Mouse (Mus musculus): ENCODE results near the gene Garnl3. TPM values are rescaled to one million over a fixed set of nuclear protein-coding genes. Genes with fewer than 3 reads are reported as not detected.
A peak's percentile ranks its signal among the peaks of the same experiment; 100 is the strongest.

The Garnl3 gene
- total and polyA plus RNA-seq, 3 experiments = 2.3 to 3.8 (median 3.6) TPM

- 85% methylated on average over 2 of the region's 2 CpGs for WGBS
- no peak overlapping the region for H3K4me3 ChIP-seq
- intact Hi-C loops (cut with DNase I) = no loop called here
- H3K27ac ChIP-seq = no peak overlapping the region
- DNase-seq = no peak
- no peak for TF ChIP-seq EP300 (IDR thresholded peaks at IDR 0.05; ENCODE audit: insufficient read depth, low read depth, low read length)
- no peak for TF ChIP-seq POLR2A (IDR thresholded peaks at IDR 0.05; ENCODE audit: insufficient read depth, low read depth, low read length)
- no peak for TF ChIP-seq CTCF (IDR thresholded peaks at IDR 0.05)
- no peaks in the 10 kb centered on the region for H3K36me3 ChIP-seq (ENCODE audit: control insufficient read depth, insufficient read depth, low read length)
- no peaks in the 10 kb centered on the region; the same call in 1 of the 2 replicates for H3K4me1 ChIP-seq (ENCODE audit: control insufficient read depth, insufficient read depth, low read length)
- H3K9ac ChIP-seq (ENCODE audit: low read depth, low read length) = no peak overlapping the region
- no peaks in the 10 kb centered on the region for H3K27me3 ChIP-seq (ENCODE audit: control insufficient read depth, insufficient read depth, low read length)
- H3K79me2 ChIP-seq (replicated peaks; ENCODE audit: control insufficient read depth, insufficient read depth, low read length) = no peaks in the 10 kb centered on the region
Observed at GRCm38 (mm10) chr2:33138491-33138890, 7.0 kb upstream of the Garnl3 start.

- Histone ChIP-seq H3K79me2 (replicated peaks; ENCODE audit: control insufficient read depth, insufficient read depth, low read length) (no peaks in the 10 kb centered on the region), H3K4me3 (no peak overlapping the region), H3K9ac (ENCODE audit: low read depth, low read length) (no peak overlapping the region), H3K4me1 (ENCODE audit: control insufficient read depth, insufficient read depth, low read length) (no peaks in the 10 kb centered on the region; the same call in 1 of the 2 replicates), H3K36me3 (ENCODE audit: control insufficient read depth, insufficient read depth, low read length) (no peaks in the 10 kb centered on the region), H3K27ac (no peak overlapping the region), H3K27me3 (ENCODE audit: control insufficient read depth, insufficient read depth, low read length) (no peaks in the 10 kb centered on the region)
- intact Hi-C loops (cut with DNase I) = no loop called here
- DNase-seq = peak in 1 of 2 experiments; percentile 9
- TF ChIP-seq POLR2A (IDR thresholded peaks at IDR 0.05; ENCODE audit: insufficient read depth, low read depth, low read length) (no peak), EP300 (IDR thresholded peaks at IDR 0.05; ENCODE audit: insufficient read depth, low read depth, low read length) (no peak), CTCF (IDR thresholded peaks at IDR 0.05) (no peak)
- WGBS = 90% methylated on average over 4 of the region's 4 CpGs
Observed at GRCm38 (mm10) chr2:33137731-33138130, 6.3 kb upstream of the Garnl3 start.

- Histone ChIP-seq H3K4me1 (ENCODE audit: control insufficient read depth, insufficient read depth, low read length) (no peaks in the 10 kb centered on the region; the same call in 1 of the 2 replicates), H3K79me2 (replicated peaks; ENCODE audit: control insufficient read depth, insufficient read depth, low read length) (no peaks in the 10 kb centered on the region), H3K27ac (no peak overlapping the region), H3K27me3 (ENCODE audit: control insufficient read depth, insufficient read depth, low read length) (no peaks in the 10 kb centered on the region), H3K4me3 (no peak overlapping the region), H3K9ac (ENCODE audit: low read depth, low read length) (no peak overlapping the region), H3K36me3 (ENCODE audit: control insufficient read depth, insufficient read depth, low read length) (no peaks in the 10 kb centered on the region)
- WGBS = 88% methylated on average over 9 of the region's 9 CpGs
- no peak for TF ChIP-seq EP300 (IDR thresholded peaks at IDR 0.05; ENCODE audit: insufficient read depth, low read depth, low read length)
- no peak for TF ChIP-seq CTCF (IDR thresholded peaks at IDR 0.05)
- TF ChIP-seq POLR2A (IDR thresholded peaks at IDR 0.05; ENCODE audit: insufficient read depth, low read depth, low read length) = no peak
- peak in 1 of 2 experiments; percentile 14 for DNase-seq
- intact Hi-C loops (cut with DNase I) = no loop called here
Observed at GRCm38 (mm10) chr2:33137244-33137643, 5.8 kb upstream of the Garnl3 start.

GRCm38 (mm10) chr2:33136366-33136765, 4.9 kb upstream of the Garnl3 start:
- H3K4me3 ChIP-seq = no peak overlapping the region
- H3K9ac ChIP-seq (ENCODE audit: low read depth, low read length) = no peak overlapping the region
- no peak overlapping the region for H3K27ac ChIP-seq
- TF ChIP-seq EP300 (IDR thresholded peaks at IDR 0.05; ENCODE audit: insufficient read depth, low read depth, low read length) (no peak), CTCF (IDR thresholded peaks at IDR 0.05) (no peak), POLR2A (IDR thresholded peaks at IDR 0.05; ENCODE audit: insufficient read depth, low read depth, low read length) (no peak)
- H3K27me3 ChIP-seq (ENCODE audit: control insufficient read depth, insufficient read depth, low read length) = no peaks in the 10 kb centered on the region
- no peaks in the 10 kb centered on the region for H3K79me2 ChIP-seq (replicated peaks; ENCODE audit: control insufficient read depth, insufficient read depth, low read length)
- H3K36me3 ChIP-seq (ENCODE audit: control insufficient read depth, insufficient read depth, low read length) = no peaks in the 10 kb centered on the region
- peak in 1 of 2 experiments; percentile 12 for DNase-seq
- 90% methylated on average over 6 of the region's 6 CpGs for WGBS
- no peaks in the 10 kb centered on the region; the same call in 1 of the 2 replicates for H3K4me1 ChIP-seq (ENCODE audit: control insufficient read depth, insufficient read depth, low read length)
- intact Hi-C loops (cut with DNase I) = no loop called here

GRCm38 (mm10) chr2:33134766-33135490, 3.5 kb upstream of the Garnl3 start:
- H3K27ac ChIP-seq = no peak overlapping the region
- H3K27me3 ChIP-seq (ENCODE audit: control insufficient read depth, insufficient read depth, low read length) = no peaks in the 10 kb centered on the region
- H3K4me1 ChIP-seq (ENCODE audit: control insufficient read depth, insufficient read depth, low read length) = no peaks in the 10 kb centered on the region; the same call in 1 of the 2 replicates
- H3K4me3 ChIP-seq = no peak overlapping the region
- peak; percentile 35 to 41 for DNase-seq
- H3K36me3 ChIP-seq (ENCODE audit: control insufficient read depth, insufficient read depth, low read length) = no peaks in the 10 kb centered on the region
- H3K9ac ChIP-seq (ENCODE audit: low read depth, low read length) = no peak overlapping the region
- WGBS = 51% methylated on average over 7 of the region's 7 CpGs
- H3K79me2 ChIP-seq (replicated peaks; ENCODE audit: control insufficient read depth, insufficient read depth, low read length) = no peaks in the 10 kb centered on the region
- intact Hi-C loops (cut with DNase I) = loop anchor here (5.0 kb wide), 2 partner anchors 113 to 153 kb away; partner anchors contain the start of gene Slc2a8
- TF ChIP-seq EP300 (IDR thresholded peaks at IDR 0.05; ENCODE audit: insufficient read depth, low read depth, low read length) (no peak), CTCF (IDR thresholded peaks at IDR 0.05) (no peak), POLR2A (IDR thresholded peaks at IDR 0.05; ENCODE audit: insufficient read depth, low read depth, low read length) (no peak)

GRCm38 (mm10) chr2:33132306-33132705, 852 bp upstream of the Garnl3 start:
- intact Hi-C loops (cut with DNase I) = loop anchor here (5.0 kb wide), 2 partner anchors 110 to 150 kb away; partner anchors contain the start of gene Slc2a8
- peak in 1 of 2 experiments; percentile 20 for DNase-seq
- H3K36me3 ChIP-seq (ENCODE audit: control insufficient read depth, insufficient read depth, low read length) = no peaks in the 10 kb centered on the region

More at GRCm38 (mm10) chr2:33132306-33132705, 852 bp upstream of the Garnl3 start:
- H3K9ac ChIP-seq (ENCODE audit: low read depth, low read length) = no peak overlapping the region
- no peak overlapping the region for H3K4me3 ChIP-seq
- no peaks in the 10 kb centered on the region for H3K79me2 ChIP-seq (replicated peaks; ENCODE audit: control insufficient read depth, insufficient read depth, low read length)
- no peaks in the 10 kb centered on the region for H3K27me3 ChIP-seq (ENCODE audit: control insufficient read depth, insufficient read depth, low read length)
- H3K27ac ChIP-seq = no peak overlapping the region
- 0 out of 2 replicates have a peak, but pooled peaks cover 3% of the 10 kb centered on the region for H3K4me1 ChIP-seq (ENCODE audit: control insufficient read depth, insufficient read depth, low read length)
- WGBS = 11% methylated on average over 7 of the region's 7 CpGs
- no peak for TF ChIP-seq POLR2A (IDR thresholded peaks at IDR 0.05; ENCODE audit: insufficient read depth, low read depth, low read length)
- no peak for TF ChIP-seq CTCF (IDR thresholded peaks at IDR 0.05)
- TF ChIP-seq EP300 (IDR thresholded peaks at IDR 0.05; ENCODE audit: insufficient read depth, low read depth, low read length) = no peak
